Mouse (Mus musculus) brain, adult 10 weeks (tissue): Measurements from ENCODE around the gene Zfp14. TPM values are rescaled to one million over a fixed set of nuclear protein-coding genes. Genes with fewer than 3 reads are reported as not detected.

Source experiments
- polyA plus RNA-seq: library from polyadenylated mRNA; stranded (reverse); fragments of 350-450 nt; fragmentation: Illumina TruSeq; extraction: RNeasy Lipid Tissue Mini Kit (QIAGEN cat#74804); gene quantifications from one replicate; pipeline ENCODE4 v1.2.3, GENCODE M21; 2015; ENCODE audit warnings: low read depth, low replicate concordance

The Zfp14 gene
- polyA plus RNA-seq, result 16.0 TPM

GRCm38 (mm10) chr7:30050882-30051548, at the start of gene Zfp14:
TSS of gene Zfp14 (minus strand) at chr7:30051380.

GRCm38 (mm10) chr7:30094646-30095429, 43.7 kb upstream of the Zfp14 start, which contains the start of gene Zfp260:
TSS of gene Zfp260 (plus strand) at chr7:30094777.

GRCm38 (mm10) chr7:30090092-30090969, 39.2 kb upstream of the Zfp14 start, which contains the start of the genes Gm26920 and Zfp566:
TSS of gene Gm26920 (minus strand) at chr7:30090410.
TSS of gene Zfp566 (minus strand) at chr7:30090527.

GRCm38 (mm10) chr7:30072146-30073028, 21.2 kb upstream of the Zfp14 start, which contains the start of gene Zfp82:
TSS of gene Zfp82 (minus strand) at chr7:30072900.

Other genes starting within 250 kb of the Zfp14 start
- gene Zfp790, start 235.3 kb downstream of the Zfp14 start, polyA plus RNA-seq, result 10.1 TPM
- gene Zfp940, start 197.7 kb downstream of the Zfp14 start, polyA plus RNA-seq, result 16.6 TPM
- gene Zfp420, start 191.4 kb downstream of the Zfp14 start, polyA plus RNA-seq, result 20.0 TPM
- 16.2 TPM for gene Zfp27, start 144.8 kb downstream of the Zfp14 start, polyA plus RNA-seq
- gene Zfp383, start 143.2 kb downstream of the Zfp14 start, polyA plus RNA-seq, result 13.4 TPM
- 11.1 TPM for gene Zfp74, start 97.3 kb downstream of the Zfp14 start, polyA plus RNA-seq
- gene Zfp568, start 67.4 kb downstream of the Zfp14 start, polyA plus RNA-seq, result 1.8 TPM
- 5.0 TPM for gene Zfp82, start 21.5 kb upstream of the Zfp14 start, polyA plus RNA-seq
- gene Gm26920, start 39.0 kb upstream of the Zfp14 start, polyA plus RNA-seq, result 0.83 TPM
- gene Zfp566, start 39.1 kb upstream of the Zfp14 start, polyA plus RNA-seq, result 7.6 TPM
- gene Zfp260, start 43.4 kb upstream of the Zfp14 start, polyA plus RNA-seq, result 67.4 TPM
- 13.2 TPM for gene Zfp382, start 70.6 kb upstream of the Zfp14 start, polyA plus RNA-seq
- gene Zfp146, start 118.4 kb upstream of the Zfp14 start, polyA plus RNA-seq, result 38.1 TPM
- gene Cox7a1, start 132.8 kb upstream of the Zfp14 start, polyA plus RNA-seq, result 10.0 TPM
- 226 TPM for gene Capns1, start 147.4 kb upstream of the Zfp14 start, polyA plus RNA-seq
- 79.0 TPM for gene Polr2i, start 180.6 kb upstream of the Zfp14 start, polyA plus RNA-seq
- 168 TPM for gene Tbcb, start 180.9 kb upstream of the Zfp14 start, polyA plus RNA-seq
- gene Ovol3, start 184.3 kb upstream of the Zfp14 start, polyA plus RNA-seq, result not detected
- not detected for gene Thap8, start 228.7 kb upstream of the Zfp14 start, polyA plus RNA-seq
- 1.8 TPM for gene Wdr62, start 229.0 kb upstream of the Zfp14 start, polyA plus RNA-seq
- 504 TPM for gene Clip3, start 240.3 kb upstream of the Zfp14 start, polyA plus RNA-seq